Mouse (Mus musculus): Measurements from ENCODE around the gene S100pbp. TPM values are rescaled to one million over a fixed set of nuclear protein-coding genes. Genes with fewer than 3 reads are reported as not detected.
A peak's percentile ranks its signal among the peaks of the same experiment; 100 is the strongest.

Gene S100pbp
- polyA plus RNA-seq, 1 experiment from 2014 or later = 7.3 TPM

DNA sequence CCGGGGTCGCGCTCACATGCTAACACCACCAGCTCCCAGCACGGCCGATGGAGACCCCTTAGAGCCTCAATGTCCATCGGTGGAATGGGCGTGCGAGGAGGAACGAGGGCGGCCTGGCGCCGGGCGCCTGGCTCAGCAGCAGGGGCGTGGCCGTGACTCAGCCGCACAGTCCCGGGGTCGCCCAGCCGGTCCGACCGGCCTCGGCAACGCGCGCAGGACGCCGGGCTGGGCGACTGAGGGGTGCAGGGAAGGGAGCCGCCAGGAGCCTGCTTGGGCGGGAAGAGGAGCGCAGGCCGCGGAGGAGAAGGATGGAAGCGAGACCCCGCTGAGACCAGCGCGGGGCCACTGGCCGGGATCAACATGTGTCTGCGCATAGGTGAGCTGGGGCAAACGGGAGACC, 84.2 kb downstream of the S100pbp start, which contains the start of gene Tmem54:
Gene Tmem54, plus strand, starts transcription at position 193 of the 400 bp plus-strand sequence.
- H3K36me3 ChIP-seq (ENCODE audit: insufficient read depth, low read length) = no peaks in the 10 kb centered on the region
- WGBS = 2% methylated on average over 39 of the region's 40 CpGs
- H3K27me3 ChIP-seq (replicated peaks; ENCODE audit: insufficient read depth, low read length) = peaks cover 6% of the 10 kb centered on the region; the same call in 1 of the 2 replicates
- peak; percentile 61 for DNase-seq (ENCODE audit: low spot score)
- H3K9ac ChIP-seq (replicated peaks; ENCODE audit: low read depth) = no peak within 1 kb of the TSS
- H3K9me3 ChIP-seq (ENCODE audit: low read length) = no peaks in the 10 kb centered on the region
- no peak within 1 kb of the TSS for H3K27ac ChIP-seq (ENCODE audit: low read length)
- no peak within 1 kb of the TSS for H3K4me3 ChIP-seq (ENCODE audit: low read depth, low read length)
- no peaks in the 10 kb centered on the region for H3K4me1 ChIP-seq (ENCODE audit: insufficient read depth, low read depth, low read length)
- peak within 1 kb of the TSS; percentile 34 for H3K4me2 ChIP-seq (replicated peaks; ENCODE audit: low read depth, low read length)
- ATAC-seq = peak; percentile 86
- TF ChIP-seq EP300 (IDR thresholded peaks at IDR 0.05) (no peak), CTCF (IDR thresholded peaks at IDR 0.05) (no peak)

DNA sequence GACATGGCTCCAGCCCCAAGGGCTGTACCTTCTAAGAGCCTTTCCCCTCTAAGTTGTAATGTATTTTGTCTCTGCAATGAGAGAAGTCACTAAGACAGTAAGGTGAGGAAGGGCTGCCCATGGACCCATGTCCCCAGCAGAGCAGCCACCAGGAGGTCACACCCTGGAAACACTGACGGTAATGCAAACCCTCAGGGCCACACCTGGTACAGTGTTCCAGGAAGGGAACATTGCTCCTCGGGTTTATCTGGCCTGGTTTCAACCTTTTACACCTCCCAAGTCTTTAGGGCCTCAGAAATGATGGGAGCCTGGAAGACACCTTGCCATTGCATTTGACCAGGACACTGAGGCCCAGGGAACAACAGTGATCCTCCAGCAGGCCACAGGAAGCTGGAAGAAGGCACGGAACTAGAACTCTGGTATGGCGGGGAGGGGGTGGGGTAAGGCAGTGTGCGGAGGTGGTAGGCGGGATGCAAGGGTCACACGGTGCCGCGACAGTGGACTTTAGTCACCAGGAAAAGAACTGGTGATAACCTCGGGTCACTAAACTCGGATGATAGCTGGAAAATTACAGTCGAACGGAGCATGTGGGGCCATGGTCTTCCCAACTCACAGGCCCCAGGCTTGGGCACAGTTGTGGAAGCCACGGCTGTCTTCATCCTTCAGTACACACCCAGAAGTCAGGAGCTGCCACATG, 87.2 kb downstream of the S100pbp start:
- Histone ChIP-seq H3K4me1 (ENCODE audit: insufficient read depth, low read depth, low read length) (no peaks in the 10 kb centered on the region), H3K27ac (ENCODE audit: low read length) (no peak overlapping the region), H3K4me2 (replicated peaks; ENCODE audit: low read depth, low read length) (no peak overlapping the region), H3K27me3 (replicated peaks; ENCODE audit: insufficient read depth, low read length) (peaks cover 6% of the 10 kb centered on the region; the same call in 1 of the 2 replicates), H3K9me3 (ENCODE audit: low read length) (no peaks in the 10 kb centered on the region), H3K9ac (replicated peaks; ENCODE audit: low read depth) (no peak overlapping the region), H3K4me3 (ENCODE audit: low read depth, low read length) (no peak overlapping the region), H3K36me3 (ENCODE audit: insufficient read depth, low read length) (no peaks in the 10 kb centered on the region)
- ATAC-seq (no peak), DNase-seq (ENCODE audit: low spot score) (no peak)
- TF ChIP-seq CTCF (IDR thresholded peaks at IDR 0.05) (no peak), EP300 (IDR thresholded peaks at IDR 0.05) (no peak)
- WGBS = 70% methylated on average over 14 of the region's 14 CpGs

Other genes with a start within 250 kb of the S100pbp start
- gene Azin2, start 227.3 kb downstream of the S100pbp start, polyA plus RNA-seq (2015; fragmentation: Nextera tagmentation; extraction: Ambion mirVana) = 39.0 and 42.2 TPM in 2 replicates
- 85.7 and 89.7 TPM in 2 replicates for gene Ak2, start 197.8 kb downstream of the S100pbp start, polyA plus RNA-seq (2015; fragmentation: Nextera tagmentation; extraction: Ambion mirVana)
- gene Rnf19b, start 131.5 kb downstream of the S100pbp start, polyA plus RNA-seq (2015; fragmentation: Nextera tagmentation; extraction: Ambion mirVana) = 10.9 and 11.7 TPM in 2 replicates
- gene Tmem54, start 84.2 kb downstream of the S100pbp start, polyA plus RNA-seq (2015; fragmentation: Nextera tagmentation; extraction: Ambion mirVana) = 2.4 and 2.9 TPM in 2 replicates
- 0.51 and 1.1 TPM in 2 replicates for gene Hpca, start 67.7 kb downstream of the S100pbp start, polyA plus RNA-seq (2015; fragmentation: Nextera tagmentation; extraction: Ambion mirVana)
- 7.6 and 9.7 TPM in 2 replicates for gene Fndc5, start 52.7 kb downstream of the S100pbp start, polyA plus RNA-seq (2015; fragmentation: Nextera tagmentation; extraction: Ambion mirVana)
- gene Yars, start within 50 bp of the S100pbp start, polyA plus RNA-seq (2015; fragmentation: Nextera tagmentation; extraction: Ambion mirVana) = 26.4 and 27.1 TPM in 2 replicates
- 6.7 and 7.9 TPM in 2 replicates for gene C77080, start 71.7 kb upstream of the S100pbp start, polyA plus RNA-seq (2015; fragmentation: Nextera tagmentation; extraction: Ambion mirVana)
- 0.80 and 0.98 TPM in 2 replicates for gene Sync, start 97.9 kb upstream of the S100pbp start, polyA plus RNA-seq (2015; fragmentation: Nextera tagmentation; extraction: Ambion mirVana)
- gene Rbbp4, start 145.6 kb upstream of the S100pbp start, polyA plus RNA-seq (2015; fragmentation: Nextera tagmentation; extraction: Ambion mirVana) = 159 and 182 TPM in 2 replicates
- 32.3 and 36.5 TPM in 2 replicates for gene Zbtb8os, start 146.0 kb upstream of the S100pbp start, polyA plus RNA-seq (2015; fragmentation: Nextera tagmentation; extraction: Ambion mirVana)
- gene Zbtb8a, start 188.4 kb upstream of the S100pbp start, polyA plus RNA-seq (2015; fragmentation: Nextera tagmentation; extraction: Ambion mirVana) = 15.6 and 16.9 TPM in 2 replicates

Data from lung, postnatal 0 days (tissue).